Comparison of ENCODE assay signal across 14 mouse cellular contexts in genomic region chr12:110375139-110375538, GRCm38 (mm10).
DNase-seq lines count a peak whose midpoint lies in the region; ATAC-seq and TF ChIP-seq lines count a peak whose summit lies in the region.
"Had no signal": no experiment of that assay in that cellular context is flagged by ENCODE, and none has a peak within 500 bp of the region (broad histone marks: within the 10 kb centered on the region; RNA-seq: fewer than 3 reads in every experiment).

No protein-coding gene starts in this region.

- ATAC-seq in intestine, embryonic 14.5 days (replicated peaks; ENCODE audit: low FRiP score, low TSS enrichment, low read depth): no peak
- no peak for ATAC-seq in intestine, postnatal 0 days
- no peak for ATAC-seq in forebrain, embryonic 14.5 days
- ATAC-seq in limb, embryonic 14.5 days (ENCODE audit: low FRiP score, low read depth): no peak
- no peak for ATAC-seq in intestine, embryonic 16.5 days

- WGBS in intestine, embryonic 14.5 days: 8% methylated on average over 15 of the region's 15 CpGs
- WGBS in intestine, postnatal 0 days: 9% methylated on average over 15 of the region's 15 CpGs
- WGBS in forebrain, embryonic 14.5 days: 5% methylated on average over 15 of the region's 15 CpGs
- 10% methylated on average over 12 of the region's 15 CpGs for WGBS in limb, embryonic 14.5 days
- WGBS in intestine, embryonic 16.5 days: 4% methylated on average over 15 of the region's 15 CpGs

- no peaks in the 10 kb centered on the region for H3K9me3 ChIP-seq in intestine, embryonic 14.5 days (ENCODE audit: control insufficient read depth, low read length)
- H3K9me3 ChIP-seq in intestine, postnatal 0 days (ENCODE audit: control insufficient read depth): no peaks in the 10 kb centered on the region
- no peaks in the 10 kb centered on the region for H3K9me3 ChIP-seq in forebrain, embryonic 14.5 days (replicated peaks; ENCODE audit: control insufficient read depth, low read length)
- H3K9me3 ChIP-seq in limb, embryonic 14.5 days (ENCODE audit: control insufficient read depth, low read length): no peaks in the 10 kb centered on the region
- no peaks in the 10 kb centered on the region for H3K9me3 ChIP-seq in intestine, embryonic 16.5 days (ENCODE audit: control insufficient read depth, low read length)

- H3K27me3 ChIP-seq in intestine, embryonic 14.5 days (replicated peaks; ENCODE audit: control insufficient read depth, insufficient read depth, low read length): peaks cover 21% of the 10 kb centered on the region
- H3K27me3 ChIP-seq in intestine, postnatal 0 days (replicated peaks; ENCODE audit: control insufficient read depth, insufficient read depth, low read length): peaks cover 20% of the 10 kb centered on the region
- H3K27me3 ChIP-seq in forebrain, embryonic 14.5 days (replicated peaks; ENCODE audit: control insufficient read depth, insufficient read depth, low read length): no peaks in the 10 kb centered on the region
- H3K27me3 ChIP-seq in limb, embryonic 14.5 days (ENCODE audit: control insufficient read depth, insufficient read depth, low read length): peaks cover 36% of the 10 kb centered on the region
- peaks cover 17% of the 10 kb centered on the region for H3K27me3 ChIP-seq in intestine, embryonic 16.5 days (replicated peaks; ENCODE audit: control insufficient read depth, insufficient read depth, low read length)

- DNase-seq in intestine, embryonic 14.5 days (ENCODE audit: low spot score): peak; percentile 51
- peak; percentile 57 for DNase-seq in forebrain, embryonic 14.5 days (ENCODE audit: low spot score)
- peak; percentile 13 for DNase-seq in limb, embryonic 14.5 days (ENCODE audit: low spot score)
- DNase-seq in telencephalon, adult 2 months (ENCODE audit: low read depth, low spot score): peak; percentile 39
- DNase-seq in thymus, postnatal 0 days (ENCODE audit: low spot score): no peak
- no peak for DNase-seq in right cerebral cortex, adult 2 months (ENCODE audit: low spot score in 2 of 2)
- DNase-seq: cerebellum, adult 9-10 months; heart, postnatal 36 days; right cerebral cortex, postnatal 25 days had no signal

- no peak for TF ChIP-seq CTCF in intestine, postnatal 0 days (IDR thresholded peaks at IDR 0.05; ENCODE audit: low read depth)

- H3K4me1 ChIP-seq in intestine, embryonic 14.5 days (replicated peaks; ENCODE audit: control insufficient read depth, insufficient read depth, low read length): no peaks in the 10 kb centered on the region
- no peaks in the 10 kb centered on the region for H3K4me1 ChIP-seq in intestine, postnatal 0 days (replicated peaks; ENCODE audit: control insufficient read depth, insufficient read depth, low read length)
- H3K4me1 ChIP-seq in forebrain, embryonic 14.5 days (ENCODE audit: control insufficient read depth, insufficient read depth, low read length): no peaks in the 10 kb centered on the region
- no peaks in the 10 kb centered on the region for H3K4me1 ChIP-seq in limb, embryonic 14.5 days (ENCODE audit: control insufficient read depth, insufficient read depth, low read length)
- no peaks in the 10 kb centered on the region for H3K4me1 ChIP-seq in intestine, embryonic 16.5 days (ENCODE audit: control insufficient read depth, insufficient read depth, low read length)

- H3K36me3 ChIP-seq in intestine, embryonic 14.5 days (ENCODE audit: control insufficient read depth, insufficient read depth, low read length): no peaks in the 10 kb centered on the region
- no peaks in the 10 kb centered on the region for H3K36me3 ChIP-seq in intestine, postnatal 0 days (ENCODE audit: control insufficient read depth, insufficient read depth)
- no peaks in the 10 kb centered on the region for H3K36me3 ChIP-seq in forebrain, embryonic 14.5 days (ENCODE audit: control insufficient read depth, insufficient read depth, low read length)
- no peaks in the 10 kb centered on the region for H3K36me3 ChIP-seq in limb, embryonic 14.5 days (ENCODE audit: control insufficient read depth, insufficient read depth, low read length)
- H3K36me3 ChIP-seq in intestine, embryonic 16.5 days (ENCODE audit: control insufficient read depth, insufficient read depth, low read length): no peaks in the 10 kb centered on the region

- no peak overlapping the region for H3K27ac ChIP-seq in intestine, embryonic 14.5 days (ENCODE audit: low read depth)
- H3K27ac ChIP-seq in intestine, postnatal 0 days (ENCODE audit: low read depth, low read length): no peak overlapping the region
- no peak overlapping the region for H3K27ac ChIP-seq in forebrain, embryonic 14.5 days (ENCODE audit: low read depth, low read length)
- no peak overlapping the region for H3K27ac ChIP-seq in limb, embryonic 14.5 days (replicated peaks; ENCODE audit: low read depth, low read length)
- H3K27ac ChIP-seq in intestine, embryonic 16.5 days (ENCODE audit: low read length): no peak overlapping the region
- H3K27ac ChIP-seq: stomach, postnatal 0 days had no signal

- H3K9ac ChIP-seq in intestine, embryonic 14.5 days (ENCODE audit: low read length): no peak overlapping the region
- H3K9ac ChIP-seq in intestine, postnatal 0 days (ENCODE audit: low read depth, low read length): no peak overlapping the region
- no peak overlapping the region for H3K9ac ChIP-seq in forebrain, embryonic 14.5 days (ENCODE audit: low read length)
- no peak overlapping the region for H3K9ac ChIP-seq in limb, embryonic 14.5 days (ENCODE audit: low read depth, low read length, severe bottlenecking)
- no peak overlapping the region for H3K9ac ChIP-seq in intestine, embryonic 16.5 days (ENCODE audit: low read depth, low read length)

- no peak overlapping the region for H3K4me3 ChIP-seq in intestine, embryonic 14.5 days (ENCODE audit: low read depth, low read length)
- H3K4me3 ChIP-seq in intestine, postnatal 0 days (ENCODE audit: low read depth, low read length): no peak overlapping the region
- no peak overlapping the region for H3K4me3 ChIP-seq in forebrain, embryonic 14.5 days (ENCODE audit: low read depth, low read length)
- no peak overlapping the region for H3K4me3 ChIP-seq in limb, embryonic 14.5 days (replicated peaks; ENCODE audit: low read length)
- no peak overlapping the region for H3K4me3 ChIP-seq in intestine, embryonic 16.5 days (ENCODE audit: low read length)
- H3K4me3 ChIP-seq: megakaryocyte, embryonic 14.5 days had no signal

- H3K4me2 ChIP-seq in intestine, embryonic 14.5 days (ENCODE audit: low read length): 0 out of 2 replicates have a peak overlapping the region, but pooled peaks have one; percentile 13
- H3K4me2 ChIP-seq in intestine, postnatal 0 days (replicated peaks; ENCODE audit: low read depth): no peak overlapping the region
- H3K4me2 ChIP-seq in forebrain, embryonic 14.5 days (ENCODE audit: low read length): no peak overlapping the region
- H3K4me2 ChIP-seq in limb, embryonic 14.5 days (replicated peaks; ENCODE audit: low read depth, low read length, severe bottlenecking): no peak overlapping the region
- no peak overlapping the region for H3K4me2 ChIP-seq in intestine, embryonic 16.5 days (ENCODE audit: low read depth, low read length)
- H3K4me2 ChIP-seq: liver, embryonic 11.5 days had no signal

- TF ChIP-seq POLR2A in limb, embryonic 14.5 days (IDR thresholded peaks at IDR 0.05; ENCODE audit: borderline replicate concordance, extremely low read depth, insufficient read depth, insufficient read length): no peak

Comparison
In these comparisons a context has a peak if more than half of its experiments do, and no peak if none do; other contexts are left out.
1. DNase-seq: peak in intestine, embryonic 14.5 days (single experiment), forebrain, embryonic 14.5 days (single experiment), limb, embryonic 14.5 days (single experiment) and telencephalon, adult 2 months (single experiment); none in thymus, postnatal 0 days (single experiment) and right cerebral cortex, adult 2 months (0 of 2).